Mouse (Mus musculus) mammary gland, adult 2 months (tissue): ENCODE results near the gene Myo3b. TPM values are rescaled to one million over a fixed set of nuclear protein-coding genes. Genes with fewer than 3 reads are reported as not detected.

Source experiments
- polyA plus RNA-seq: library from polyadenylated mRNA; depleted of rRNA; stranded (reverse); fragments of >200 nt; gene quantifications from 2 replicates; pipeline ENCODE4 v1.2.3, GENCODE M21; 2012; ENCODE audit warnings: low replicate concordance; rRNA removed

The Myo3b gene
- 0.06 TPM in 2 replicates for polyA plus RNA-seq

GRCm38 (mm10) chr2:70038752-70039151 lies at the start of gene Myo3b:
Myo3b (plus strand) TSS chr2:70039126.

Other genes with a start within 250 kb of the Myo3b start
- gene Ccdc173, start 249.6 kb upstream of the Myo3b start, polyA plus RNA-seq = 0.06 and 0.36 TPM in 2 replicates
- 22.3 and 116 TPM in 2 replicates for gene Phospho2, start 249.5 kb upstream of the Myo3b start, polyA plus RNA-seq
- gene Klhl23, start 217.2 kb upstream of the Myo3b start, polyA plus RNA-seq = 0.48 and 3.5 TPM in 2 replicates
- gene Ssb, start 177.6 kb upstream of the Myo3b start, polyA plus RNA-seq = 0.98 and 3.9 TPM in 2 replicates
- gene Mettl5, start 153.5 kb upstream of the Myo3b start, polyA plus RNA-seq = 3.2 and 5.9 TPM in 2 replicates
- 10.3 and 22.7 TPM in 2 replicates for gene Ubr3, start 141.9 kb upstream of the Myo3b start, polyA plus RNA-seq